Mouse (Mus musculus) midbrain, embryonic 16.5 days (tissue): ENCODE data around the gene Fn1. TPM values are rescaled to one million over a fixed set of nuclear protein-coding genes. Genes with fewer than 3 reads are reported as not detected.

Experiments
- ATAC-seq: fragments of 200-750 bp; cut with Nextera tagmentation; 2 replicates; pipeline ENCODE4 v1.8.0; 2017; ENCODE audit warnings: moderate TSS enrichment
- H3K27ac ChIP-seq: fragments of 300-500 bp; sonication (generic); 2 replicates; pipeline ENCODE4 v1.5.1; 2014; ENCODE audit warnings: mild to moderate bottlenecking, low read length, mixed read lengths
- H3K27me3 ChIP-seq: fragments of 300-500 bp; sonication (generic); 2 replicates; pipeline ENCODE4 v1.6.1; 2014; ENCODE audit warnings: low read depth, low read length, mixed read lengths; ENCODE audit not compliant: control insufficient read depth, insufficient read depth
- H3K36me3 ChIP-seq: fragments of 300-500 bp; sonication (generic); 2 replicates; pipeline ENCODE4 v1.6.1; 2014; ENCODE audit warnings: mild to moderate bottlenecking, low read length, moderate library complexity, mixed read lengths; ENCODE audit not compliant: control insufficient read depth, insufficient read depth
- H3K4me1 ChIP-seq: fragments of 300-500 bp; sonication (generic); 2 replicates; pipeline ENCODE4 v1.6.1; 2014; ENCODE audit warnings: mild to moderate bottlenecking, low read length, mixed read lengths; ENCODE audit not compliant: control insufficient read depth, insufficient read depth
- H3K4me2 ChIP-seq: fragments of 300-500 bp; sonication (generic); 2 replicates; pipeline ENCODE4 v1.6.1; 2014; ENCODE audit warnings: mild to moderate bottlenecking, low read length, mixed read lengths
- H3K4me3 ChIP-seq: fragments of 300-500 bp; sonication (generic); 2 replicates; pipeline ENCODE4 v1.5.1; 2014; ENCODE audit warnings: low read depth, mild to moderate bottlenecking, low read length, moderate library complexity, mixed read lengths
- H3K9ac ChIP-seq: fragments of 300-500 bp; sonication (generic); 2 replicates; pipeline ENCODE4 v1.6.1; 2014; ENCODE audit warnings: low read depth, low read length, mixed read lengths
- H3K9me3 ChIP-seq: fragments of 300-500 bp; sonication (generic); replicated peaks from 2 replicates; pipeline ENCODE4 v1.6.1; 2014; ENCODE audit warnings: mild to moderate bottlenecking, low read length, mixed read lengths; ENCODE audit not compliant: control insufficient read depth, poor library complexity, severe bottlenecking
- WGBS: fragments of 180-500 bp; shearing (Covaris S2); extraction: QIAGEN DNeasy Blood & Tissue Kit; methylation state at CpG from one replicate; pipeline ENCODE4 v1.1.7; 2014; 5-methylcytosine and 5-hydroxymethylcytosine counted together
- polyA plus RNA-seq: library from polyadenylated mRNA; unstranded; fragments of >200 nt; fragmentation: Nextera tagmentation; extraction: Ambion mirVana; gene quantifications from 2 replicates; pipeline ENCODE4 v1.2.1, GENCODE M21; 2015

The Fn1 gene
- polyA plus RNA-seq, 1 experiment from 2014 or later, result 26.0 TPM

DNA sequence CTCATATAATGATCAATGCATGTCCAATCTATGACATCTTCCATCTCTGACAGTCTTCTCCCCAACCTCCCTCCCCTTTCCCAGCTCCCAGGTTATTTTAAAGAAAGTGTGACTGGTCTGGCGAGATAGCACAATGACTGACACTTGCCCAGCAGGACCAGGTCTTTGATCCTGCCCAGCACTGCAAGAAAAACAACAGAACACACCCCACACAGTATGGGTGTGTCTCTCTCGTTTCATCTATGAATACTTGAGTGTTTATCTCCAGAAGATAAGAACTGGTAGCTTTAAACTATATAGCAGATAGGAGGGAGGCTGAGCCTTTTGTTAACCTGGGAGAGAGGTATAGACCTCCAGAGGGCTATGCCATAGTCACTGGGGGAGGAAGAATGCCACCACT lies 28.3 kb upstream of the Fn1 start:
- Histone ChIP-seq H3K4me1 (0 out of 2 replicates have a peak, but pooled peaks cover 3% of the 10 kb centered on the region), H3K27ac (no peak overlapping the region), H3K9me3 (no peaks in the 10 kb centered on the region), H3K4me3 (no peak overlapping the region), H3K4me2 (no peak overlapping the region), H3K36me3 (no peaks in the 10 kb centered on the region), H3K9ac (no peak overlapping the region), H3K27me3 (no peaks in the 10 kb centered on the region)
- WGBS, result 11% methylated on average over 2 of the region's 2 CpGs
- ATAC-seq, result no peak

DNA sequence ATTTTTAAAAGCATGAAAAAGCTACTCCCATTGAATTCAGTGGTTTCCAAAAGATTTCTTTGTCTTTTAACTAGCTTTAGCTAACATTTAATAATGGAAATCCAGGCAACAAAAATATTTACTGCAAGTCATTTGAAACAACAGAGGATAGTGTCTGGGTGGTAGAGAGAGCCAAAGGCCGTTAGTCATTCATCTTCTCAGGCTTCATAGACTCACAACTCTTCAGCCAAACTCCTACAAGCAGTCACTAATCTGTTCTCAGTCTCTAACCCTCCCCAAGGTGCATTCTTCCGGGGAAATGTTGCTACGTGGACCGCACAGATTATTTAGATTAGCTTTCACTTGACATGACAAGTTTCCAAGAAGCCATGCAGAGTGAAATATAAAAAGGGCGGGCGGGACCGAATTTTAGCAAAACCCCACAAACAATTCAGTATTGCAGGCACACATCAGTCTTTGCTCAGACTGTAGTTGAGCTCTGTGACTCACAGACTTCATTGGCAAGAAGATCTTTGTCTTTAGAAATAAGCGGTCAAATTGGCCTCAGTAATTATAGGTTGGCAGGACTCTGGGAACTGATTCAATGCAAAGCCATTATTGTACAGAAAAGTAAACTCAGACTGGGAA lies 27.2 kb upstream of the Fn1 start:
- Histone ChIP-seq H3K27ac (no peak overlapping the region), H3K27me3 (no peaks in the 10 kb centered on the region), H3K9ac (no peak overlapping the region), H3K4me2 (no peak overlapping the region), H3K4me1 (0 out of 2 replicates have a peak, but pooled peaks cover 3% of the 10 kb centered on the region), H3K4me3 (no peak overlapping the region), H3K36me3 (no peaks in the 10 kb centered on the region), H3K9me3 (no peaks in the 10 kb centered on the region)
- ATAC-seq, result no peak
- WGBS, result 66% methylated on average over 8 of the region's 8 CpGs

DNA sequence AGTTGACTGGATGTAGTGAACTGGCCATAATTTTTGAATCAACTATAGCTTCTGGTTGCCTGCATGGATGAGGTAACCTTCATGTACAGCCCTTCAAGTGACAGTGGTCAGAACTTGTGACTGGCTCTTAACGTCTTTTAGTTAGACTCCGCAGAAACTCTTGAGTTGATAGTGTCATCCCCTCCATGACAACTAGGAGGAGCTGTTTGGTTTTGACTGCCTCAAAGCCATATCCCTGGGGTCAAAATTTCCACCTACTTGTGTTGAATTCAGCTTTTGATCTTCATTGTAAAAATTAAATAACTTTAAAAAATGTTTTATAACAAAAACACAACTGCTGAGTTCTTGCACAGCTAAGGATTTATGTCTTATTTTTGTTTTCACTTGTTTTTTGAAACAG lies 22.4 kb upstream of the Fn1 start:
- Histone ChIP-seq H3K4me2 (no peak overlapping the region), H3K36me3 (no peaks in the 10 kb centered on the region), H3K9me3 (no peaks in the 10 kb centered on the region), H3K27ac (no peak overlapping the region), H3K27me3 (no peaks in the 10 kb centered on the region), H3K4me1 (peaks cover 3% of the 10 kb centered on the region), H3K4me3 (no peak overlapping the region), H3K9ac (no peak overlapping the region)
- no peak for ATAC-seq
- 70% methylated on average over 2 of the region's 2 CpGs for WGBS

DNA sequence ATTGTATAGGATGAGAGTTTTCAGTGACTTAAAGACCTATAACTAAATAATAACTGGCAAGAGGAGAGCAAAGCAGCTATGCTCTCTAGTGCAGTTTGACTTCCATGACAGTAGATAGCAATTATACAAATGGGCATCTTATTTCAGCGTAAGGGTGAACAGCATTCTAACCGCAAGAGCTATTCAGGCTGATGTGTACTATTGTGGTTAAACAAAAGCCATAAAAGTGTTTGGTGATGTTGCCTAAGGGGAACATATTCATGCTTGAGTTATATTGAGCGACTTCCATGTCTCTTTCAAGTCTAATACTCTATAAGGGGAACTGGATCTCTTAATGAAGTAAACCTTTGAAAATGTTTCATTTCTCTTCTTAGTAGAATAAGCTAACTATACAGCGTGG lies 21.3 kb upstream of the Fn1 start:
- H3K4me3 ChIP-seq, result no peak overlapping the region
- 74% methylated on average over 4 of the region's 4 CpGs for WGBS
- H3K4me1 ChIP-seq, result peaks cover 3% of the 10 kb centered on the region
- H3K4me2 ChIP-seq, result no peak overlapping the region
- ATAC-seq, result no peak
- no peak overlapping the region for H3K9ac ChIP-seq
- H3K36me3 ChIP-seq, result no peaks in the 10 kb centered on the region
- no peaks in the 10 kb centered on the region for H3K9me3 ChIP-seq
- no peaks in the 10 kb centered on the region for H3K27me3 ChIP-seq
- no peak overlapping the region for H3K27ac ChIP-seq

DNA sequence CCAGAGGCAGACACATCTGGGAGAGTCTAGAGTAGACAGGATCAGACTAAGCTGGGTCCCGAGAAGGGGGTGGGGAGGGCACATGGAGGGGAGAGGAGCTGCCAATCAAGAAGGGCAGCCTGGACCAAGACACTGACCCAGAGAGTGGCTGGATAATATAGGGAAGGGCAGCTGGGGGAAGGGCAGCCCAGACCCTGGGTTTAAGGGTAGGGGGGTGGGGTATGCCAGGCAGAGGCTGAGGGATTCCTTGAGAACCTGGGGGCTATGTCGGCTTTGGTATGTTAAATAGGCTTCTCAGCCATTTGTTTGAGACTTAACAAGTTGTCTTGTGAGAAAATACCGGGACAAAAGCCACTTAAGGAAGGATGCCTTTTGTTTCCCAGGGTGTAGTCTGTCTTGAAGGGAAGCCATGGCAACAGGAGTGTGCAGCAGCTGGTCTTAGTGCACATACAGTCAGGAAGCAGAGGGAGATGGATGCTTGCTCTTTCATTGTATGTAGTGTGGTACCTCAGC lies 20.5 kb upstream of the Fn1 start:
- no peaks in the 10 kb centered on the region for H3K36me3 ChIP-seq
- peak; percentile 75 for ATAC-seq
- no peak overlapping the region for H3K27ac ChIP-seq
- no peak overlapping the region for H3K4me3 ChIP-seq
- WGBS, result 9% methylated on average over 3 of the region's 3 CpGs
- H3K27me3 ChIP-seq, result no peaks in the 10 kb centered on the region
- H3K4me2 ChIP-seq, result no peak overlapping the region
- no peak overlapping the region for H3K9ac ChIP-seq
- no peaks in the 10 kb centered on the region for H3K9me3 ChIP-seq
- H3K4me1 ChIP-seq, result peaks cover 3% of the 10 kb centered on the region

DNA sequence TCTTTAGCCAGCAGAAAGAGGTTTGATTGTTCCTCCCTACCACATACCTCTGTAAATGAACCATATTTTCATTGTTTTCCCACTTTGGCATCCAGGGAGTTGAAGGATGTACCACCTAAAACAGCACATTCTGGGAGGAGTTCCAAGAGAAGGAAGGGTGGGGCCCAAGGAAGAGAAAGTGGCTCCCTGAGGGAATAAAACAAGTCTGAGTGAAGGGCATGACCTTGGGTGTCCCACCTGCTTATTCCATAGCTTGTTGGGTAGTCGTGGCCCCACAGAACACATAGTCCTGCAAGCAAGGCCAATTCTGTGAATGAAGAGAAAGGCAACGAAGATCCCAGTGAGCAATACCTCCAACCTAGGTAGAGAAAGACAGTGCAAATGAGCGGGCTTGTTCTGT lies 19.3 kb upstream of the Fn1 start:
- Histone ChIP-seq H3K4me1 (peaks cover 3% of the 10 kb centered on the region), H3K4me2 (no peak overlapping the region), H3K27me3 (no peaks in the 10 kb centered on the region), H3K27ac (no peak overlapping the region), H3K4me3 (no peak overlapping the region), H3K36me3 (no peaks in the 10 kb centered on the region), H3K9ac (no peak overlapping the region), H3K9me3 (peaks cover 3% of the 10 kb centered on the region)
- 94% methylated on average over 3 of the region's 3 CpGs for WGBS
- no peak for ATAC-seq

DNA sequence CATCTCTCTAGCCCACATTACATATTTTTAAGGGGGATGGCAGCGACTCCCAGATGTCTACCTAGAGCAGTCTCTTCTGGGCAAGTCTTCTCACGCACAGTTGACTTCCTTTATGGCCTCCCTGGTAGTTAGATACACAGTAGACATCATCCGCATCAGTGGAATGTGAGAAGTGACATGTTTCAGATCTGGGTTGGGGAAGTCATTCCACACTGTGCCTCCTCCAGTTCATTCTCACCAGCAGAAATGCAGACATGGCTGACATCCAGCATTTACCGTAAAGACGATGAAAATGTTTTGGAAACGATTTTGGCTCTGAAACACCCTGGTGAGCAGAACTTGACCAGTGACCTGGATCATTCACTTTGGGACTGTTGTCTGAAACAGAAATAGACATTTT lies 10.2 kb upstream of the Fn1 start:
- Histone ChIP-seq H3K9ac (no peak overlapping the region), H3K36me3 (no peaks in the 10 kb centered on the region), H3K4me3 (no peak overlapping the region), H3K27ac (no peak overlapping the region), H3K27me3 (no peaks in the 10 kb centered on the region), H3K4me1 (no peaks in the 10 kb centered on the region), H3K9me3 (peaks cover 3% of the 10 kb centered on the region), H3K4me2 (no peak overlapping the region)
- no peak for ATAC-seq
- 95% methylated on average over 6 of the region's 6 CpGs for whole genome bisulfite sequencing

DNA sequence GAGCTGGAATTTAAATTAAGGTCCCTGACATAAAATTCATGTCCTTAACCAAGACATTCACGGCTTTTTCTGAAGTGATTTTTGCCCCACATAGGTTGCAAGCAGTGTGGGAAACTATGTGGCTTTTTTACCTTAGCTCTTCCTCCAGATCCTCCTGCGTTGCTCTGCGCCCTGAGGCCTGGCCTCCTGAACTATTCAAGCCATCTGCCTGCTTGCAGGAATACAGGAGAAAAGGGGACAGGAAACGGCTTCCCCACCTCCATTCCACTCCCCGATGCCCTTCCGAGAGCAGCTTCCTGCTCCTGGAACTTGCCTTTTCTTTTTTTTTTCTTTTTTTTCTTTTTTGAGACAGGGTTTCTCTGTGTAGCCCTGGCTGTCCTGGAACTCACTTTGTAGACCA lies 5.6 kb upstream of the Fn1 start:
- WGBS, result 82% methylated on average over 6 of the region's 6 CpGs
- H3K4me1 ChIP-seq, result peaks cover 5% of the 10 kb centered on the region
- H3K27me3 ChIP-seq, result peaks cover 6% of the 10 kb centered on the region
- H3K4me3 ChIP-seq, result no peak overlapping the region
- no peak overlapping the region for H3K9ac ChIP-seq
- H3K27ac ChIP-seq, result no peak overlapping the region
- no peak for ATAC-seq
- H3K9me3 ChIP-seq, result no peaks in the 10 kb centered on the region
- H3K4me2 ChIP-seq, result no peak overlapping the region
- no peaks in the 10 kb centered on the region for H3K36me3 ChIP-seq

DNA sequence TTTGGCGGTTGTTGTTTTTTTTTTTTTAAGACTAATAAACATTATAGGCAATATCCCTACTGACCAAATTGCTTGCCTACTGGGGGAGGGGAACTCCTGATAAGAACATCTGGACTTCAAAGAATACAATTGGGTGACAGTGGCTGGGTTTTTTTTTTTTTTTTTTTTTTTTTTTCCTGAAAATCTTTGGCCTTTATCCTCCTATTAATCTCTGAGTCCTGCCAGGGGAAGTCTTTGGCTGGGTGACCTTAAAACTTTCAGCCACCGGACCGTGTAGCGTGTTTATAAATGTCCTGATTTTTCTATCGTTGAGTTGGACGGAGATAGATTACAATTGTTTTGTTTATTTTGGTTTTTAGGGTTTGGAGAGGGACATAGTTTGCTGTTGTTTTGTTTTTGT lies 3.3 kb upstream of the Fn1 start:
- H3K36me3 ChIP-seq, result no peaks in the 10 kb centered on the region

More for the DNA sequence above, 3.3 kb upstream of the Fn1 start:
- 93% methylated on average over 6 of the region's 6 CpGs for WGBS
- H3K9ac ChIP-seq, result no peak overlapping the region
- ATAC-seq, result no peak
- no peak overlapping the region for H3K4me2 ChIP-seq
- peaks cover 7% of the 10 kb centered on the region for H3K27me3 ChIP-seq
- no peaks in the 10 kb centered on the region for H3K9me3 ChIP-seq
- no peak overlapping the region for H3K27ac ChIP-seq
- no peak overlapping the region for H3K4me3 ChIP-seq
- H3K4me1 ChIP-seq, result peaks cover 8% of the 10 kb centered on the region
